Mouse (Mus musculus) neutrophil, adult 5-6 weeks (primary cell): Measurements from ENCODE around the gene Rd3. TPM values are rescaled to one million over a fixed set of nuclear protein-coding genes. Genes with fewer than 3 reads are reported as not detected.
A peak's percentile ranks its signal among the peaks of the same experiment; 100 is the strongest.

Experiments
- ATAC-seq: fragments of 151-379, 151-347 bp; 2 replicates; pipeline ENCODE4 v1.8.0; 2017; ENCODE audit warnings: mild to moderate bottlenecking, moderate TSS enrichment; ENCODE audit not compliant: insufficient number of reproducible peaks, poor library complexity, low FRiP score, severe bottlenecking; ENCODE audit errors: extremely low read depth
- total RNA-seq: library from RNA; stranded (forward); fragments of 200-1000 nt; gene quantifications from 2 replicates; pipeline ENCODE4 v1.2.3, GENCODE M21; 2017

Gene Rd3
- 0.23 and 0.25 TPM in 2 replicates for total RNA-seq

DNA sequence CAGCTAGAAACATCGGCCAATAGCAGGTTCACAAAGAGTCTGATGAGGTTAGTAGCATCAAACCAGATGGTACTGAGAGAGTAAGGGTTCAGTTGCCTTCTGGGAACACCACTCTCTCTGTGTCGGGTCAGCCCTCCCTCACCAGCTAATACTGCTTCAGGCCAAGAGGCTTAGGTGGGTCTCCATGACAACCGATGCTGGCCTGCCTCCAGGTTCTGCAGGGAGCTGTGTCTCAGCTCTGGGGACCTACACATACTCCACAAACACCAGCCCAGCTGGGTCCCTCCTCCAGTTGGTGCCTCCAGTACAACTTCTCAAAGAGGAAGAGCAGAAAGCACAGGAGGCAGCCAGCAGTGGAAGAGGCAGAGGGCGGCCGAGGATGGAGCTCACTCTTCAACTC, at the start of gene Rd3:
TSS of gene Rd3 (plus strand) at position 184 of the 400 bp plus-strand sequence.
- no peak for ATAC-seq

DNA sequence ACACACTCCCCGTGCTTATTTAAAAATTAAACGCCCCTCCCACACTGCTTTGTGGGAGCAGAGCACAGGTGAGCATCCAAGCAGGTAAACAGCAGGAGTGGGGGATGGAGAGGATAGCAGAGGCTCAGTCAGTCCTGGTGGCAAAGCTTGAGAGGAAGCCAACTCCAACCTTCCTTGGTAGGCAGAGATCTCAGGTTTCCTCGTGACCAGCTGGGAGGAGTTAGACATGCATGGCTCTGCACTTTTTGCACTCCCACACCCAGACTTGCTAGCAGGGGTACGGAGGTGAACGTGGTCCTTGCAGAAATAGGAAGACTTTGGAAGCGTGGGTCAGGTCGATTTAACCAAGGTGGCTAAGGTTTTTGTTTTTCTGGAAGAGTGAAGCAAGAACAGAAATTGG, 48.8 kb upstream of the Rd3 start:
- ATAC-seq = no peak

DNA sequence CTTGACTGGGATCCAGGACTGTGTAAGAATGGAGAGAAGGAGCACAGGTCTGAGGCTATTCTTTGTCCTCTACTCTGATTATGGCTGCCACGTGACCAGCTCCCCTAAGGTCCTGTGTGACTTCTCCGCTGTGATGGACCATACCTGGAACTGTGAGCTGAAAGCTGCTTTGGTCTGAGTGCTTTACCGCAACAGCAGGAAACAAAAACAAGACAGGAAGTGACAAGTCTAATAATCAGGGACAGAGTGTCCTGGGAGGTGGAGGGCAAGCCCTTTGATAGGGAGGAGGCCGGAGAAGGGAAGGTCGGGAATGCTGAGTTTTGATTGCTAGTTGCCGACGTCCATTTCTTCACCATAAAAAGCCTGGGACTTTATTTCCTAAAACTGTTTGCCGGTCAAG, 48.1 kb upstream of the Rd3 start:
- ATAC-seq = no peak

- ATAC-seq = no peak
Observed at GRCm38 (mm10) chr1:191929897-191930524, 47.2 kb upstream of the Rd3 start.

GRCm38 (mm10) chr1:191930525-191931105, 46.6 kb upstream of the Rd3 start:
- no peak for ATAC-seq

- ATAC-seq = no peak
Observed at GRCm38 (mm10) chr1:191932286-191932985, 44.7 kb upstream of the Rd3 start.

DNA sequence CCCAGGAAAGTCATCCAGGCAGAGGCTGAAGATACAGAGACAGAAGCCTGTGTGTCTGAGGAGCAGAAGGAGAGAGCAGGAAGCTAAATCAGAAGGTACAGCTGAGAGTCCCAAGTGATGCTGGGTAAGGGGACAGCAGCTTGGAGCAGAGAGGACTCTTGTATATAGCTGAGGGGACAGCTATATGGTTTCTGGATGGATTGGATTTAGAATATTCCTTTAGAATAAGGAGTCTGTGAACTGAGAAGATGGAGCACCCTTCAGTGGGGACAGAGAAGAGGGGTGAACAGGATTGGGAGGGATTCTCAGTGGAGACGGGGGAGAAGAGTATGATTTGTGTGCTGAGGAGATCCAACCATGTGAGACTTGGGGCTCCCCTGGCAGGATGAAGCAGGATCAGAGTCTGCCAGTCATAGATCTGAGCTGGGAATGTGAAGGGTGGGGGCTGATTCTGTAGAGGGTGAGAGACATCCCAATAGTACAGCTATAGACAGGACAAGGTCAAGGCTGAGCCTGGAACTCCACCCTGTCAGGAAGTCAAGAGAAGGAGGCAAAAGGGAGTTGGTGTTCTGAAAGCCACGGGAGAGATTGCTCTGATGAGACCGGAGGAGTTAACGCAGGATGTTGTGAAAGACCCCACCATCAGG, 44.1 kb upstream of the Rd3 start:
- no peak for ATAC-seq

DNA sequence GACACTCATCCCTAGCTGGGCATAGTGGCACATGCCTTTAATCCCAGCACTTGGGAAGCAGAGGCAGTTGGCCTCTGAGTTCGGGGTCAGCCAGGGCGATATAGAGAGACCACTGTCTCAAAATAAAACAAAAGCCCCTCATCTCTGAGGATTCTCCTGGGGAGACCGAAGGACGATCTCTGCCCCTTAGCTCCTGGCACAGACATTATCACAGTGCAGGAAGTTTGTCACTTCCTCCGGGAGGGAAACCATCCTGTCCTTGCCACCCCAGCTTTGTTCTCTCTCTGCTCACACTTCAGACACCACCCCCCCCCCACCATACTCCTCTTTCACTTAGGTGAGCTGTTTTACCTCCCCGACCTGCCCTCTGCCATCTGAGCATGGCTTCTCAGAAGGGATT, 33.5 kb upstream of the Rd3 start:
- no peak for ATAC-seq

GRCm38 (mm10) chr1:191945341-191945740, 31.8 kb upstream of the Rd3 start:
- ATAC-seq = no peak

DNA sequence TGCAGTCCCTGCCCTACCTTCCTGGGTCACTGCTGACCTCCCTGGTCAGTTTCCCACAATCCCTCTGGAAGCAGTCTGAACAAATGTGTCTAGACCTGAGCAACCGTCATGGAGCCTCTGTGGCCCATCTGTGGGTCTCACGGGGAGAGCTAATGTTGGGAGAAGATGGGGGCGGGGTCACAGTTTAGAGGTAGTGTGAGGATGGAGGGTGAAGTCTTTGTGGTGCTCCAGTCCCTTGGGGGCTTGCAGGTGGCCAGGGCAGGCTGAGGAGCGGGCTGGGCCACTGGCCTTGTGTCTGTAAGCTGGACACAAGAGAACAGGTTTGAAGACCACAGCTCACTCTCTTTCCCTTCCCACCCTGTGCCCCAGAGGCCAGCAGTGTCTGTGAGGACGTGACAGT, 31.4 kb upstream of the Rd3 start:
- ATAC-seq = no peak

GRCm38 (mm10) chr1:191946261-191946660, 30.9 kb upstream of the Rd3 start:
- no peak for ATAC-seq

DNA sequence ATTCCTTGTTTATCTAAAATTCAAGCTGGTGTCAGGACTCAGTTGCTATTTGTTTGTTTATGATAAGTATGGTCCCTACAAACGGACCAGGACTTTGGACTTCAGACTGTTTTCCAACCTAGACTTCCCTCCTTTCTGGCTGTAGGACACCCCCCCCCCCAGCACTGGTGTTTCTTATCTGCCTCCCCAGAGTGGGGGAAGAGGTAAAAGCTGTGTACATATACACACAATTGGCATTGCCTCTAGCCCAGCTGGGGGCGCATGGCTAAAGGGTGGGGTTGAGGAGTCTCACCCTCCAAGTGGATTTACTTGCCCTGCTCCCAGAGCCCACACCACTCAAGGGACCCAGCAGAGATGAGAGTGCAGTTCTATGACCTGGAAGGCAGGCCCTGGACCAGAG, 30.3 kb upstream of the Rd3 start:
- ATAC-seq = no peak

GRCm38 (mm10) chr1:191947796-191948195, 29.4 kb upstream of the Rd3 start:
- no peak for ATAC-seq

DNA sequence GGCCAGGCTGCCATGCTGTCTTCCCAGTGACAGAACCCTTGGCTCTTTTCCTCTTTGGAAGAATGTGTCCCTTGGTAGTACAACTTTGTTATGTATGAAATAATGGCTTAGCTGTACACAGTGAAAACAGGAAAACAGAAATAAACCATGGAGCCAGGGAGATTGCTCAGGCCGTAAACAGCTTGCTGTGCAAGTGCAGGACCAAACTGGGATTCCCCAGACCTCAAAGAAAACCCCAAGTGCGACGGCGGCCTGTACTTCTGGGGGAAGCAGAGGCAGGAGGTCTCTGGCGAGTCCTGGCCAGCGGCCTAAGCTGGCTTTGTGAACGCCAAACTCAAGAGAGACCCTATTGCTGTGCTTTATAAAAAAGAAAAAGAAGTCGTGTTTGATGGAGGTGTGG, 28.6 kb upstream of the Rd3 start:
- ATAC-seq = no peak

GRCm38 (mm10) chr1:191950611-191951010, 26.6 kb upstream of the Rd3 start:
- no peak for ATAC-seq

- ATAC-seq = no peak
Observed at GRCm38 (mm10) chr1:191952733-191953335, 24.3 kb upstream of the Rd3 start.

DNA sequence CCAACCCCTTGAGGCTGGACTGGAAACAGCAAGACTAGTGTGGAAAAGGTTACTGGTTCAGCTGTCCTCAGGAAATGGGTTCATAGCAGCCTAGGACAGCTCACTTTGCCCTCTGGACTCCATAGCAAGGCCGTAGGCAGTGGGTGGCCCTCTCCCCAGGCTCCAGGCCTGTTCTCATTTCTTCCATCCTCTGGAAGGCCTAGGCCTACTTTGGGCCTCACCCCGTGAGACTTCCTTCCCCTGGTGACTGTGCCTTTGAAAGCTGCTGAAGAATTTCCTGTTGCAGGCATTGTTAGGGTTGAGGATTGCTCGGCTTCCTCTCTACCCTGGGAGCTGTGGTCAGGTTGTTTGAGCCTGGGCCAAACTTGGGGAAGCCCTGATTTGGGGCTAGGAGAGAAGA, 22.1 kb upstream of the Rd3 start:
- peak; percentile 30 for ATAC-seq

DNA sequence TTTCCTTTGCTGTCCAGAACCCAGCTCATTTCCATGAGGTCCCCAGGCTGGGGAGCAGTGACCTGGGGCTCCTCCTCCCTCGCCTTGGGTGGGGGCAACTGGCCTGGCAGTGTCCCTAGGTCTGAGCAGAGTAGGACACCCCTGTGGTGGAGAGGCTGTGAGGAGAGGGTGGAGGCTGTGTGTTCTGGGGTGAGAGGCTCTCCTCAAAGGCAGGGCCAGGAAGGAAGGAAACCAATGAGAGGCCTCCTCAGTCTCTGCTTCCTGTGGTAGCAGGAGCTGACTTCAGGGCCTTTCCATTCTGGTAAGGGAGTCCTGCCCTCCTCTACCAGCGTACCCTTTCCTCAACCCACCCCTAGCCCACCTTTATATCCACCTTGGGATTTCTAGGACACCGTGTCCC, 20.9 kb upstream of the Rd3 start:
- ATAC-seq = no peak

GRCm38 (mm10) chr1:191956871-191957270, 20.3 kb upstream of the Rd3 start:
- ATAC-seq = no peak

DNA sequence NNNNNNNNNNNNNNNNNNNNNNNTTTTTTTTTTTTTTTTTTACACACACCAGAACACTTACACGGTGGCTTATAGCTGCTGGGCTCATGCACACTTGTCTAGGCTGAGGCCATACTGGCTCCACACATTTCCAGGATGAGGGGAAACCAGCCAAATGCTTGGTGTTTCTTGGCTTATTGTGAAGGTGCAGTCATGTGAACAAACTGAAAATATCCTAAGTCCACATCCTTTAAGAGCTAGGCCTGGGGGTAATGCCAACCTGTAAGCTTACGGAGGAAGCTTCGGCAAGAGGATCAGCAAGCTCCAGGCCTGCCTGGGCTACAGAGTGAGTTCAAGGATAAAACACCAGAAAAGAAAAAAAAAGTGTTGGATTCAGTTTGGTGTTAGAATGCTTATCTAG, 19.8 kb upstream of the Rd3 start:
- no peak for ATAC-seq
